Mouse (Mus musculus) liver, postnatal 0 days (tissue): ENCODE results near the gene Ppp1r9b. TPM values are rescaled to one million over a fixed set of nuclear protein-coding genes. Genes with fewer than 3 reads are reported as not detected.

Experiments
- ATAC-seq: fragments of 200-750 bp; cut with Nextera tagmentation; 2 replicates; pipeline ENCODE4 v1.8.0; 2017; ENCODE audit warnings: mild to moderate bottlenecking, moderate library complexity
- DNase-seq: peaks from one replicate; pipeline ENCODE4 v3.0.0-alpha.2; 2016
- H3K27ac ChIP-seq: fragments of 300-500 bp; sonication (generic); 2 replicates; pipeline ENCODE4 v1.5.1; 2014; ENCODE audit warnings: antibody characterized with exemption, moderate library complexity, mild to moderate bottlenecking, low read depth
- H3K27me3 ChIP-seq: fragments of 300-500 bp; sonication (generic); 2 replicates; pipeline ENCODE4 v1.6.1; 2014; ENCODE audit warnings: low read length, control low read depth, mixed read lengths; ENCODE audit not compliant: insufficient read depth
- H3K36me3 ChIP-seq: fragments of 300-500 bp; sonication (generic); replicated peaks from 2 replicates; pipeline ENCODE4 v1.6.1; 2014; ENCODE audit warnings: mild to moderate bottlenecking, control low read depth, low read length, moderate library complexity, mixed read lengths; ENCODE audit not compliant: insufficient read depth
- H3K4me1 ChIP-seq: fragments of 300-500 bp; sonication (generic); 2 replicates; pipeline ENCODE4 v1.6.1; 2014; ENCODE audit warnings: antibody characterized with exemption, mild to moderate bottlenecking, control low read depth; ENCODE audit not compliant: insufficient read depth
- H3K4me2 ChIP-seq: fragments of 300-500 bp; sonication (generic); 2 replicates; pipeline ENCODE4 v1.6.1; 2014; ENCODE audit warnings: low read depth, mild to moderate bottlenecking, low read length, moderate library complexity, mixed read lengths
- H3K4me3 ChIP-seq: fragments of 300-500 bp; sonication (generic); 2 replicates; pipeline ENCODE4 v1.5.1; 2014; ENCODE audit warnings: low read depth, low read length
- H3K9ac ChIP-seq: fragments of 300-500 bp; sonication (generic); replicated peaks from 2 replicates; pipeline ENCODE4 v1.6.1; 2014; ENCODE audit warnings: mild to moderate bottlenecking, moderate library complexity
- H3K9me3 ChIP-seq: fragments of 300-500 bp; sonication (generic); 2 replicates; pipeline ENCODE4 v1.6.1; 2016; ENCODE audit warnings: mild to moderate bottlenecking, control low read depth, low read length, mixed read lengths
- CTCF ChIP-seq: sonication (generic); IDR thresholded peaks from 2 replicates; pipeline ENCODE4 v1.5.1; 2016; ENCODE audit warnings: antibody characterized with exemption, low read depth
- EP300 ChIP-seq: IDR thresholded peaks from 2 replicates; pipeline ENCODE4 v1.6.1; 2016; ENCODE audit warnings: antibody characterized with exemption, low read depth, mild to moderate bottlenecking
- WGBS: fragments of 180-500 bp; shearing (Covaris S2); extraction: QIAGEN DNeasy Blood & Tissue Kit; methylation state at CpG from one replicate; pipeline ENCODE4 v1.1.7; 2014; ENCODE audit not compliant: insufficient replicate concordance; 5-methylcytosine and 5-hydroxymethylcytosine counted together
- polyA plus RNA-seq: library from polyadenylated mRNA; unstranded; fragments of >200 nt; fragmentation: Nextera tagmentation; extraction: Ambion mirVana; gene quantifications from 2 replicates; pipeline ENCODE4 v1.2.1, GENCODE M21; 2015

Gene Ppp1r9b
- polyA plus RNA-seq, 1 experiment from 2014 or later, result 6.1 TPM

GRCm38 (mm10) chr11:94989562-94990017, 1.2 kb upstream of the Ppp1r9b start:
- Histone ChIP-seq H3K9ac (peak overlapping the region; percentile 93), H3K4me2 (peak overlapping the region; percentile 88), H3K4me3 (peak overlapping the region; percentile 89), H3K27me3 (no peaks in the 10 kb centered on the region), H3K27ac (peak overlapping the region; percentile 83), H3K9me3 (no peaks in the 10 kb centered on the region), H3K36me3 (no peaks in the 10 kb centered on the region), H3K4me1 (peaks cover 63% of the 10 kb centered on the region)
- WGBS, result 2% methylated on average over 12 of the region's 12 CpGs
- DNase-seq (peak; percentile 84), ATAC-seq (peak; percentile 54)
- no peak for TF ChIP-seq EP300
- peak; percentile 21; the same call in 1 of the 2 replicates for TF ChIP-seq CTCF

GRCm38 (mm10) chr11:94990102-94990748, 610 bp upstream of the Ppp1r9b start:
- 30% methylated on average over 6 of the region's 6 CpGs for WGBS
- H3K9me3 ChIP-seq, result no peaks in the 10 kb centered on the region
- peak overlapping the region; percentile 93 for H3K9ac ChIP-seq
- peak overlapping the region; percentile 83 for H3K27ac ChIP-seq
- H3K4me1 ChIP-seq, result peaks cover 64% of the 10 kb centered on the region
- H3K4me3 ChIP-seq, result peak overlapping the region; percentile 89
- TF ChIP-seq EP300 (no peak), CTCF (no peak)
- no peaks in the 10 kb centered on the region for H3K27me3 ChIP-seq
- ATAC-seq (no peak; the same call in 1 of the 2 replicates), DNase-seq (no peak)
- H3K36me3 ChIP-seq, result no peaks in the 10 kb centered on the region
- peak overlapping the region; percentile 88 for H3K4me2 ChIP-seq

- under 1% methylated on average over 84 of the region's 99 CpGs for WGBS
- H3K36me3 ChIP-seq, result peaks cover 12% of the 10 kb centered on the region; the same call in 1 of the 2 replicates
- H3K27ac ChIP-seq, result peak overlapping the region; percentile 83
- ATAC-seq (peak; percentile 14), DNase-seq (peak; percentile 71)
- H3K4me2 ChIP-seq, result peak overlapping the region; percentile 88
- H3K4me1 ChIP-seq, result peaks cover 76% of the 10 kb centered on the region
- H3K4me3 ChIP-seq, result peak overlapping the region; percentile 89
- peak overlapping the region; percentile 93 for H3K9ac ChIP-seq
- no peak for TF ChIP-seq CTCF
- TF ChIP-seq EP300, result no peak
- H3K9me3 ChIP-seq, result no peaks in the 10 kb centered on the region
- H3K27me3 ChIP-seq, result no peaks in the 10 kb centered on the region
These were observed 1.0 kb downstream of the Ppp1r9b start for GRCm38 (mm10) chr11:94991641-94992479.

GRCm38 (mm10) chr11:94992480-94992753, 1.6 kb downstream of the Ppp1r9b start:
- Histone ChIP-seq H3K36me3 (peaks cover 16% of the 10 kb centered on the region; the same call in 1 of the 2 replicates), H3K9ac (peak overlapping the region; percentile 93), H3K27ac (peak overlapping the region; percentile 83), H3K4me2 (peak overlapping the region; percentile 88), H3K9me3 (no peaks in the 10 kb centered on the region), H3K27me3 (no peaks in the 10 kb centered on the region), H3K4me1 (peaks cover 78% of the 10 kb centered on the region), H3K4me3 (peak overlapping the region; percentile 89)
- TF ChIP-seq CTCF (no peak), EP300 (no peak)
- ATAC-seq (no peak), DNase-seq (peak; percentile 49)
- WGBS, result 2% methylated on average over 20 of the region's 20 CpGs

GRCm38 (mm10) chr11:94992754-94993606, 2.1 kb downstream of the Ppp1r9b start:
- peak overlapping the region; percentile 88 for H3K4me2 ChIP-seq
- WGBS, result 4% methylated on average over 22 of the region's 22 CpGs
- peaks cover 74% of the 10 kb centered on the region for H3K4me1 ChIP-seq
- H3K27ac ChIP-seq, result peak overlapping the region; percentile 83
- DNase-seq, result peak; percentile 63
- TF ChIP-seq CTCF (no peak), EP300 (no peak)
- no peak for ATAC-seq
- H3K9ac ChIP-seq, result peak overlapping the region; percentile 93
- H3K27me3 ChIP-seq, result no peaks in the 10 kb centered on the region
- H3K36me3 ChIP-seq, result peaks cover 16% of the 10 kb centered on the region; the same call in 1 of the 2 replicates
- no peaks in the 10 kb centered on the region for H3K9me3 ChIP-seq
- H3K4me3 ChIP-seq, result peak overlapping the region; percentile 89
